Mouse (Mus musculus) left cerebral cortex, postnatal 14 days (tissue): ENCODE results near the gene Mlh1. TPM values are rescaled to one million over a fixed set of nuclear protein-coding genes. Genes with fewer than 3 reads are reported as not detected.

Experiments used
- DNase-seq, 2 experiments: peaks; one replicate each; pipeline ENCODE4 v3.0.0; 2021 to 2022; ENCODE audit warnings: low spot score in 2 of 2, mixed read lengths in 1 of 2
- intact Hi-C: fragments of 180-260 bp; cut with DNase I; formaldehyde crosslinking; loops from one replicate; pipeline ENCODE4 v1.15.1; 2025
- total RNA-seq, 2 experiments: library from RNA; stranded (reverse); gene quantifications; 2 replicates each; pipeline ENCODE4 v1.2.3; 2021

The Mlh1 gene
- total RNA-seq, 2 experiments from 2014 or later = 16.8 to 17.9 TPM

- no peak for DNase-seq
- intact Hi-C loops = no loop called here
Observed at GRCm38 (mm10) chr9:111184929-111185328, 86.7 kb downstream of the Mlh1 start.

GRCm38 (mm10) chr9:111182176-111182575 lies 89.4 kb downstream of the Mlh1 start:
- intact Hi-C loops = no loop called here
- DNase-seq = peak in 1 of 2 experiments; percentile 19

- DNase-seq = no peak
- intact Hi-C loops = no loop called here
Observed at GRCm38 (mm10) chr9:111178971-111179370, 92.6 kb downstream of the Mlh1 start.

Other genes starting within 250 kb of the Mlh1 start
- 1 to 10 TPM in 1 of 2 experiments, under 1 TPM in 1; 0.68 to 1.0 TPM for gene Ccrl2, start 214.3 kb downstream of the Mlh1 start, total RNA-seq
- 10 to 100 TPM; 32.2 to 34.2 TPM for gene Lrrfip2, start 154.2 kb downstream of the Mlh1 start, total RNA-seq
- 10 to 100 TPM; 78.2 to 81.9 TPM for gene Epm2aip1, start 138 bp upstream of the Mlh1 start, total RNA-seq
- gene Trank1, start 39.9 kb upstream of the Mlh1 start, total RNA-seq = 100 to 1,000 TPM; 222 to 227 TPM
- 10 to 100 TPM; 50.4 to 64.6 TPM for gene Dclk3, start 167.3 kb upstream of the Mlh1 start, total RNA-seq